Mouse (Mus musculus): ENCODE results near the gene Gipc2. TPM values are rescaled to one million over a fixed set of nuclear protein-coding genes. Genes with fewer than 3 reads are reported as not detected.
"Not testable (repeated sequence)": the region's sequence is repeated elsewhere in the genome, so short reads cannot be mapped to it uniquely, and the experiment has no call there.

The Gipc2 gene
- polyA plus RNA-seq, 1 experiment, result 1.2 TPM

- TF ChIP-seq CTCF (IDR thresholded peaks at IDR 0.05; ENCODE audit: low read depth, low read length) (no peak), POLR2A (IDR thresholded peaks at IDR 0.05; ENCODE audit: borderline replicate concordance, low read depth, low read length) (no peak)
- Histone ChIP-seq H3K27ac (ENCODE audit: insufficient read depth, low read depth, low read length) (no peak overlapping the region), H3K4me1 (ENCODE audit: control insufficient read depth, insufficient read depth, low read length) (peaks cover 38% of the 10 kb centered on the region), H3K4me3 (ENCODE audit: insufficient read depth, low read length) (no peak overlapping the region)
Measured at GRCm38 (mm10) chr3:152147085-152147831, 18.8 kb downstream of the Gipc2 start.

- Histone ChIP-seq H3K4me3 (ENCODE audit: insufficient read depth, low read length) (no peak overlapping the region), H3K27ac (ENCODE audit: insufficient read depth, low read depth, low read length) (no peak overlapping the region), H3K4me1 (ENCODE audit: control insufficient read depth, insufficient read depth, low read length) (peaks cover 39% of the 10 kb centered on the region)
- TF ChIP-seq POLR2A (IDR thresholded peaks at IDR 0.05; ENCODE audit: borderline replicate concordance, low read depth, low read length) (no peak), CTCF (IDR thresholded peaks at IDR 0.05; ENCODE audit: low read depth, low read length) (no peak)
Measured at GRCm38 (mm10) chr3:152145186-152145585, 20.8 kb downstream of the Gipc2 start.

- TF ChIP-seq CTCF (IDR thresholded peaks at IDR 0.05; ENCODE audit: low read depth, low read length) (no peak), POLR2A (IDR thresholded peaks at IDR 0.05; ENCODE audit: borderline replicate concordance, low read depth, low read length) (no peak)
- H3K27ac ChIP-seq (ENCODE audit: insufficient read depth, low read depth, low read length), result no peak overlapping the region
- peaks cover 24% of the 10 kb centered on the region for H3K4me1 ChIP-seq (ENCODE audit: control insufficient read depth, insufficient read depth, low read length)
- no peak overlapping the region for H3K4me3 ChIP-seq (ENCODE audit: insufficient read depth, low read length)
Measured at GRCm38 (mm10) chr3:152142989-152143695, 22.9 kb downstream of the Gipc2 start.

GRCm38 (mm10) chr3:152142146-152142545, 23.9 kb downstream of the Gipc2 start:
- H3K4me3 ChIP-seq (ENCODE audit: insufficient read depth, low read length), result no peak overlapping the region
- no peak for TF ChIP-seq POLR2A (IDR thresholded peaks at IDR 0.05; ENCODE audit: borderline replicate concordance, low read depth, low read length)
- no peak for TF ChIP-seq CTCF (IDR thresholded peaks at IDR 0.05; ENCODE audit: low read depth, low read length)
- no peak overlapping the region for H3K27ac ChIP-seq (ENCODE audit: insufficient read depth, low read depth, low read length)
- peaks cover 17% of the 10 kb centered on the region for H3K4me1 ChIP-seq (ENCODE audit: control insufficient read depth, insufficient read depth, low read length)

- H3K27ac ChIP-seq (ENCODE audit: insufficient read depth, low read depth, low read length); H3K4me1 ChIP-seq (ENCODE audit: control insufficient read depth, insufficient read depth, low read length); H3K4me3 ChIP-seq (ENCODE audit: insufficient read depth, low read length): not testable (repeated sequence)
Measured at GRCm38 (mm10) chr3:152139308-152139707, 26.7 kb downstream of the Gipc2 start.

GRCm38 (mm10) chr3:152136106-152136505, 29.9 kb downstream of the Gipc2 start:
- H3K4me1 ChIP-seq (ENCODE audit: control insufficient read depth, insufficient read depth, low read length); H3K27ac ChIP-seq (ENCODE audit: insufficient read depth, low read depth, low read length); H3K4me3 ChIP-seq (ENCODE audit: insufficient read depth, low read length): not testable (repeated sequence)

GRCm38 (mm10) chr3:152133621-152134020, 32.4 kb downstream of the Gipc2 start:
- TF ChIP-seq CTCF (IDR thresholded peaks at IDR 0.05; ENCODE audit: low read depth, low read length), result no peak
- TF ChIP-seq POLR2A (IDR thresholded peaks at IDR 0.05; ENCODE audit: borderline replicate concordance, low read depth, low read length), result no peak
- peaks cover 8% of the 10 kb centered on the region for H3K4me1 ChIP-seq (ENCODE audit: control insufficient read depth, insufficient read depth, low read length)
- H3K27ac ChIP-seq (ENCODE audit: insufficient read depth, low read depth, low read length), result no peak overlapping the region
- H3K4me3 ChIP-seq (ENCODE audit: insufficient read depth, low read length), result no peak overlapping the region

GRCm38 (mm10) chr3:152130963-152131362, 35.1 kb downstream of the Gipc2 start:
- no peak overlapping the region for H3K27ac ChIP-seq (ENCODE audit: insufficient read depth, low read depth, low read length)

GRCm38 (mm10) chr3:152129426-152129825, 36.6 kb downstream of the Gipc2 start:
- H3K4me1 ChIP-seq (ENCODE audit: control insufficient read depth, insufficient read depth, low read length); H3K4me3 ChIP-seq (ENCODE audit: insufficient read depth, low read length); H3K27ac ChIP-seq (ENCODE audit: insufficient read depth, low read depth, low read length): not testable (repeated sequence)

More at GRCm38 (mm10) chr3:152130963-152131362, 35.1 kb downstream of the Gipc2 start:
- Histone ChIP-seq H3K4me3 (ENCODE audit: insufficient read depth, low read length) (no peak overlapping the region), H3K4me1 (ENCODE audit: control insufficient read depth, insufficient read depth, low read length) (peaks cover 8% of the 10 kb centered on the region)
- no peak for TF ChIP-seq CTCF (IDR thresholded peaks at IDR 0.05; ENCODE audit: low read depth, low read length)
- TF ChIP-seq POLR2A (IDR thresholded peaks at IDR 0.05; ENCODE audit: borderline replicate concordance, low read depth, low read length), result no peak

- TF ChIP-seq CTCF (IDR thresholded peaks at IDR 0.05; ENCODE audit: low read depth, low read length) (no peak), POLR2A (IDR thresholded peaks at IDR 0.05; ENCODE audit: borderline replicate concordance, low read depth, low read length) (no peak)
- Histone ChIP-seq H3K4me1 (ENCODE audit: control insufficient read depth, insufficient read depth, low read length) (peaks cover 3% of the 10 kb centered on the region), H3K27ac (ENCODE audit: insufficient read depth, low read depth, low read length) (no peak overlapping the region), H3K4me3 (ENCODE audit: insufficient read depth, low read length) (no peak overlapping the region)
Measured at GRCm38 (mm10) chr3:152128631-152129030, 37.4 kb downstream of the Gipc2 start.

Data from bone marrow macrophage, adult 2 months (primary cell).